In genomic region chr13:54349126-54349759, GRCm38 (mm10) we compare ENCODE assay signal across 19 mouse cellular contexts. TPM values are rescaled to one million over a fixed set of nuclear protein-coding genes. Genes with fewer than 3 reads are reported as not detected.
DNase-seq lines count a peak whose midpoint lies in the region; ATAC-seq lines count a peak whose summit lies in the region.
"Had no signal": no experiment of that assay in that cellular context is flagged by ENCODE, and none has a peak within 500 bp of the region (broad histone marks: within the 10 kb centered on the region; RNA-seq: fewer than 3 reads in every experiment).

No protein-coding gene starts in this region.

- no peaks in the 10 kb centered on the region for H3K36me3 ChIP-seq in embryonic facial prominence, embryonic 10.5 days (replicated peaks)
- H3K36me3 ChIP-seq: embryonic facial prominence, embryonic 12.5 days had no signal

- H3K27me3 ChIP-seq in embryonic facial prominence, embryonic 10.5 days (replicated peaks; ENCODE audit: low read depth, poor library complexity, severe bottlenecking) = no peaks in the 10 kb centered on the region
- H3K27me3 ChIP-seq: embryonic facial prominence, embryonic 12.5 days; forebrain, embryonic 13.5 days; Patski had no signal

- 79% methylated on average over 10 of the region's 10 CpGs for WGBS in embryonic facial prominence, embryonic 10.5 days

- peak; percentile 66 for ATAC-seq in cerebellum, adult (ENCODE audit: insufficient number of reproducible peaks, low FRiP score, low TSS enrichment)
- ATAC-seq: CD4-positive, CD25-positive, alpha-beta regulatory T cell, adult 4 months; forebrain, embryonic 13.5 days; Patski had no signal

- H3K9me3 ChIP-seq in embryonic facial prominence, embryonic 10.5 days = no peaks in the 10 kb centered on the region
- H3K9me3 ChIP-seq: embryonic facial prominence, embryonic 12.5 days; forebrain, embryonic 13.5 days had no signal

- DNase-seq in cerebellum, postnatal 4 days (ENCODE audit: low spot score in 2 of 2) = no peak
- DNase-seq in adrenal gland, adult 2 months = peak; percentile 80
- peak; percentile 63 for DNase-seq in cerebellum, adult 11 months
- peak; percentile 80 to 83 for DNase-seq in cerebellum, postnatal 10 days
- DNase-seq in right cerebral cortex, adult 18-20 months = no peak
- no peak for DNase-seq in embryonic facial prominence, embryonic 10.5 days (ENCODE audit: low spot score)
- DNase-seq: heart, adult 2 months; kidney, adult 2 months; kidney, postnatal 10 days; lung, adult 18-20 months; retina, postnatal 1 day had no signal

- H3K27ac ChIP-seq in embryonic facial prominence, embryonic 10.5 days (replicated peaks) = no peak overlapping the region
- H3K27ac ChIP-seq: embryonic facial prominence, embryonic 12.5 days; forebrain, embryonic 13.5 days; heart, adult 2 months; stomach, postnatal 0 days had no signal

- H3K4me1 ChIP-seq in embryonic facial prominence, embryonic 10.5 days = peaks cover 10% of the 10 kb centered on the region; the same call in 1 of the 2 replicates
- H3K4me1 ChIP-seq: embryonic facial prominence, embryonic 12.5 days had no signal

- no peak overlapping the region for H3K4me3 ChIP-seq in embryonic facial prominence, embryonic 10.5 days
- H3K4me3 ChIP-seq: embryonic facial prominence, embryonic 12.5 days; erythroblast, embryonic 14.5 days; forebrain, embryonic 13.5 days; heart, adult 2 months; megakaryocyte, embryonic 14.5 days had no signal

RNA-seq across cellular contexts. Expression of gene Cplx2, which starts 21.9 kb away (rescaled TPM):
- total RNA-seq in adrenal gland, adult 2 months (2021) = 10 to 100 TPM; 20.3 to 20.8 TPM
- 22.6 and 23.8 TPM in 2 replicates for polyA plus RNA-seq in adrenal gland, adult 2 months (2012; rRNA removed)
- 5.0 and 6.9 TPM in 2 replicates for polyA plus RNA-seq in embryonic facial prominence, embryonic 10.5 days (2016; fragmentation: Nextera tagmentation; extraction: Ambion mirVana)
- polyA plus RNA-seq: CD4-positive, CD25-positive, alpha-beta regulatory T cell, adult 4 months had no signal

Comparison
In these comparisons a context has a peak if more than half of its experiments do, and no peak if none do; other contexts are left out.
1. DNase-seq: peak in adrenal gland, adult 2 months (single experiment), cerebellum, adult 11 months (single experiment) and cerebellum, postnatal 10 days (2 of 2); none in cerebellum, postnatal 4 days (0 of 2), right cerebral cortex, adult 18-20 months (single experiment) and embryonic facial prominence, embryonic 10.5 days (single experiment).